Comparison of ENCODE assay signal across 12 mouse cellular contexts in the genomic region with DNA sequence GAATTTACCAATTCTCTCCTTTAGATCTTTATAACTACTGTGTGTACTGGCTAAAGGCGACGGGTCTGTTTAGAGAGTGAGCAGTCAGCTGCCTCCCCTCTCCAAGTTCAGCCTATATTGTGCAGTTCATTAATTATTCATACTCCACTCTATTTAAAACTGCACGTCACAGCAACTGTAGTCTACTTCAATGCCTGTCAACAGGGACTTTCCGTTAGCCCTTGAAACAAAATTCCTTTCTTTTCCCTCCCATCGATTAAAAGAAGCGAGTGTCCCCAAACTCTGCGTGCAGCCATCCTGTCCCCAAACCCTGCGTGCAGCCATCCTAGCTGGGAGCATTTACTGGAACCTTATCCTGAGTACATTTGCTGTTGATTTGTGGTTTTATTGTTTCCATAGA.
DNase-seq lines count a peak whose midpoint lies in the region; ATAC-seq and TF ChIP-seq lines count a peak whose summit lies in the region.
"Had no signal": no experiment of that assay in that cellular context is flagged by ENCODE, and none has a peak within 500 bp of the region (broad histone marks: within the 10 kb centered on the region; RNA-seq: fewer than 3 reads in every experiment).

No protein-coding gene starts in this region.

- intact Hi-C loops in left cerebral cortex, postnatal 25 days (cut with DNase I) = loop anchor here (2.0 kb wide), 1 partner anchor 16 kb away; no protein-coding TSS in a partner anchor

- H3K4me1 ChIP-seq in lung, embryonic 14.5 days (ENCODE audit: insufficient read depth) = no peaks in the 10 kb centered on the region; the same call in 1 of the 2 replicates
- 0 out of 2 replicates have a peak, but pooled peaks cover 3% of the 10 kb centered on the region for H3K4me1 ChIP-seq in hindbrain, embryonic 11.5 days (replicated peaks; ENCODE audit: control insufficient read depth, insufficient read depth, low read length)
- H3K4me1 ChIP-seq in midbrain, embryonic 12.5 days = peaks cover 48% of the 10 kb centered on the region
- peaks cover 17% of the 10 kb centered on the region for H3K4me1 ChIP-seq in stomach, embryonic 16.5 days (ENCODE audit: control insufficient read depth, insufficient read depth, low read length)

- no peak for DNase-seq in lung, embryonic 14.5 days
- no peak for DNase-seq in lung, adult 18-20 months
- peak; percentile 38 for DNase-seq in hindbrain, embryonic 11.5 days (ENCODE audit: low spot score)
- no peak for DNase-seq in left cerebral cortex, postnatal 25 days (ENCODE audit: low spot score in 2 of 2)
- DNase-seq in testis, postnatal 10 days (ENCODE audit: low spot score) = no peak
- no peak for DNase-seq in liver
- DNase-seq: adrenal gland, adult 8-10 months; cerebellum, adult 8-10 months; gastrocnemius, postnatal 10 days; kidney, adult 9 months had no signal

- H3K4me3 ChIP-seq in lung, embryonic 14.5 days (ENCODE audit: low read depth, low read length) = no peak overlapping the region
- no peak overlapping the region for H3K4me3 ChIP-seq in hindbrain, embryonic 11.5 days (ENCODE audit: low read depth, low read length)
- H3K4me3 ChIP-seq in midbrain, embryonic 12.5 days = 0 out of 2 replicates have a peak overlapping the region, but pooled peaks have one; percentile 2
- H3K4me3 ChIP-seq in stomach, embryonic 16.5 days (replicated peaks; ENCODE audit: low read length) = peak overlapping the region; percentile 44

- H3K9me3 ChIP-seq in lung, embryonic 14.5 days (ENCODE audit: low read depth, low read length) = no peaks in the 10 kb centered on the region
- no peaks in the 10 kb centered on the region for H3K9me3 ChIP-seq in hindbrain, embryonic 11.5 days (ENCODE audit: control insufficient read depth, low read length)
- no peaks in the 10 kb centered on the region for H3K9me3 ChIP-seq in midbrain, embryonic 12.5 days
- H3K9me3 ChIP-seq in stomach, embryonic 16.5 days (replicated peaks; ENCODE audit: control insufficient read depth, low read length) = no peaks in the 10 kb centered on the region

- no peak overlapping the region for H3K27ac ChIP-seq in lung, embryonic 14.5 days (ENCODE audit: low read depth)
- H3K27ac ChIP-seq in hindbrain, embryonic 11.5 days (ENCODE audit: low read depth, low read length) = peak overlapping the region; percentile 58
- peak overlapping the region; percentile 89 for H3K27ac ChIP-seq in midbrain, embryonic 12.5 days (replicated peaks)
- peak overlapping the region; percentile 94 for H3K27ac ChIP-seq in stomach, embryonic 16.5 days (ENCODE audit: low read length)

- ATAC-seq in lung, embryonic 14.5 days (ENCODE audit: insufficient read depth) = no peak
- ATAC-seq in hindbrain, embryonic 11.5 days (ENCODE audit: low FRiP score) = peak; percentile 60
- peak; percentile 69 for ATAC-seq in midbrain, embryonic 12.5 days (ENCODE audit: low FRiP score, low read depth)
- ATAC-seq in stomach, embryonic 16.5 days (ENCODE audit: insufficient read depth, low FRiP score) = no peak

- H3K9ac ChIP-seq in lung, embryonic 14.5 days = no peak overlapping the region
- H3K9ac ChIP-seq in hindbrain, embryonic 11.5 days (ENCODE audit: low read depth, low read length) = no peak overlapping the region
- no peak overlapping the region; the same call in 1 of the 2 replicates for H3K9ac ChIP-seq in midbrain, embryonic 12.5 days (replicated peaks)
- H3K9ac ChIP-seq in stomach, embryonic 16.5 days (ENCODE audit: low read length) = peak overlapping the region; percentile 50

- no peaks in the 10 kb centered on the region for H3K36me3 ChIP-seq in lung, embryonic 14.5 days (ENCODE audit: insufficient read depth)
- no peaks in the 10 kb centered on the region for H3K36me3 ChIP-seq in hindbrain, embryonic 11.5 days (ENCODE audit: control insufficient read depth, insufficient read depth, low read length)
- H3K36me3 ChIP-seq in midbrain, embryonic 12.5 days = no peaks in the 10 kb centered on the region
- H3K36me3 ChIP-seq in stomach, embryonic 16.5 days (ENCODE audit: control insufficient read depth, insufficient read depth, low read length) = no peaks in the 10 kb centered on the region

- TF ChIP-seq CTCF in lung, embryonic 14.5 days (IDR thresholded peaks at IDR 0.05; ENCODE audit: low read depth) = no peak

- no peaks in the 10 kb centered on the region for H3K27me3 ChIP-seq in lung, embryonic 14.5 days (ENCODE audit: insufficient read depth, low read length)
- H3K27me3 ChIP-seq in hindbrain, embryonic 11.5 days (ENCODE audit: control insufficient read depth, insufficient read depth, low read length) = no peaks in the 10 kb centered on the region
- no peaks in the 10 kb centered on the region for H3K27me3 ChIP-seq in midbrain, embryonic 12.5 days
- no peaks in the 10 kb centered on the region for H3K27me3 ChIP-seq in stomach, embryonic 16.5 days (ENCODE audit: control insufficient read depth, insufficient read depth, low read length)

- WGBS in lung, embryonic 14.5 days = 72% methylated on average over 8 of the region's 8 CpGs
- 34% methylated on average over 8 of the region's 8 CpGs for WGBS in hindbrain, embryonic 11.5 days
- WGBS in midbrain, embryonic 12.5 days = 16% methylated on average over 8 of the region's 8 CpGs
- 77% methylated on average over 8 of the region's 8 CpGs for WGBS in stomach, embryonic 16.5 days

- 0 out of 2 replicates have a peak overlapping the region, but pooled peaks have one; percentile 59 for H3K4me2 ChIP-seq in lung, embryonic 14.5 days
- H3K4me2 ChIP-seq in hindbrain, embryonic 11.5 days (replicated peaks; ENCODE audit: low read depth, low read length) = 0 out of 2 replicates have a peak overlapping the region, but pooled peaks have one; percentile 24
- peak overlapping the region; percentile 52 for H3K4me2 ChIP-seq in midbrain, embryonic 12.5 days (replicated peaks)
- H3K4me2 ChIP-seq in stomach, embryonic 16.5 days (ENCODE audit: low read depth, low read length) = peak overlapping the region; percentile 50

Comparison
In these comparisons a context has a peak if more than half of its experiments do, and no peak if none do; other contexts are left out.
1. ATAC-seq: peak in hindbrain, embryonic 11.5 days (single experiment) and midbrain, embryonic 12.5 days (single experiment); none in lung, embryonic 14.5 days (single experiment) and stomach, embryonic 16.5 days (single experiment).
2. H3K4me3 ChIP-seq: peak in midbrain, embryonic 12.5 days (single experiment) and stomach, embryonic 16.5 days (single experiment); none in lung, embryonic 14.5 days (single experiment) and hindbrain, embryonic 11.5 days (single experiment).
3. Peak in every context shown above with its lines, with median percentiles within 50 percentile points of each other: H3K4me2 ChIP-seq.